Mouse (Mus musculus): ENCODE measurements at regions not wholly inside any gene's neighbourhood (a gene's known extent, or its start where the extent isn't known, plus 50 kb on each side); places are given as distances from the start of the nearest gene placed in this dataset.

GRCm38 (mm10) chr8:87197000-87197399 lies 275.4 kb downstream of the Cbln1 start:
- no peak for TF ChIP-seq POLR2A (IDR thresholded peaks at IDR 0.05; ENCODE audit: control insufficient read depth, low read depth, low read length)
- no peak for TF ChIP-seq CTCF (IDR thresholded peaks at IDR 0.05; ENCODE audit: control insufficient read depth, insufficient read depth, insufficient replicate concordance, low read depth, low read length)
